21 mouse cellular contexts compared by ENCODE assay signal in the genomic region with DNA sequence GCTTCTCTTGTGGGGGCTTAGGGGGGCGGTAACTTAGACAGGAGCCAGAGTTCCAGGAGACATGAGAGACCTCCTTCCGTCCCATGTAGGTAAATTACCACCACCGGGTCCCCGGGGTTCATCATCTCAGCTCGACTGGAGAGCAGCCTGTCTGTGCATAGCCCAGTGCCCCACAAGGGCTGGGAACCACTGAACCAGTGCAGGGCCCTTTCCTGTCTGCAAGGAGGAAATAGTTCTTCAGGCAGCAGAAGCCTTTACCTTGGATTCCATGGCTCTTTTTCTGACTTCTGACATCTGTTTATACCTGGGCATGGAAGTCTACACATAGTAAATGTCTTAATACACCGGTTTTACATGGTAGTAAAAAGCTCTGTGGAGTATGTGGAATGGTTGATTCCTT. TPM values are rescaled to one million over a fixed set of nuclear protein-coding genes. Genes with fewer than 3 reads are reported as not detected.
A peak's percentile ranks its signal among the peaks of the same experiment; 100 is the strongest.
DNase-seq lines count a peak whose midpoint lies in the region; ATAC-seq lines count a peak whose summit lies in the region.
"Had no signal": no experiment of that assay in that cellular context is flagged by ENCODE, and none has a peak within 500 bp of the region (broad histone marks: within the 10 kb centered on the region; RNA-seq: fewer than 3 reads in every experiment).

No protein-coding gene starts in this region.

- 0 out of 2 replicates have a peak overlapping the region, but pooled peaks have one; percentile 24 for H3K27ac ChIP-seq in kidney, embryonic 15.5 days
- H3K27ac ChIP-seq in intestine, embryonic 15.5 days: no peak overlapping the region
- H3K27ac ChIP-seq: gastrocnemius, adult 2 months; heart, embryonic 10.5 days; heart, embryonic 13.5 days; hindbrain, embryonic 14.5 days; hindbrain, postnatal 0 days had no signal

- no peak for DNase-seq in kidney, adult 18-20 months
- peak; percentile 43 to 58 for DNase-seq in spleen, postnatal 36 days (ENCODE audit: low spot score in 2 of 2)
- DNase-seq in spleen, adult 12 weeks (ENCODE audit: low spot score): no peak
- DNase-seq in B cell, adult 2 months: peak; percentile 49 to 60
- no peak for DNase-seq in adrenal gland, postnatal 4 days (ENCODE audit: low spot score in 2 of 2)
- DNase-seq: adrenal gland, adult 8-10 months; cerebellum, adult 18-20 months; cerebellum, adult 9-10 months; gastrocnemius, adult 2 months; gastrocnemius, postnatal 14 days; heart, adult 18-20 months had no signal

- 36% methylated on average over 6 of the region's 6 CpGs for WGBS in kidney, embryonic 15.5 days
- 78% methylated on average over 6 of the region's 6 CpGs for WGBS in intestine, embryonic 15.5 days

- no peaks in the 10 kb centered on the region for H3K27me3 ChIP-seq in kidney, embryonic 15.5 days
- no peaks in the 10 kb centered on the region for H3K27me3 ChIP-seq in intestine, embryonic 15.5 days (replicated peaks)
- H3K27me3 ChIP-seq: heart, embryonic 13.5 days had no signal

- ATAC-seq in kidney, embryonic 15.5 days (replicated peaks; ENCODE audit: low FRiP score): no peak; the same call in 1 of the 2 replicates
- no peak for ATAC-seq in intestine, embryonic 15.5 days
- ATAC-seq: CD4-positive, CD25-positive, alpha-beta regulatory T cell, adult 4 months; forebrain, embryonic 14.5 days; forebrain, postnatal 0 days; hindbrain, postnatal 0 days; inflammation-experienced regulatory T-cells, adult 6 months had no signal

- peaks cover 21% of the 10 kb centered on the region for H3K4me1 ChIP-seq in kidney, embryonic 15.5 days
- no peaks in the 10 kb centered on the region for H3K4me1 ChIP-seq in intestine, embryonic 15.5 days (replicated peaks)

- no peaks in the 10 kb centered on the region for H3K9me3 ChIP-seq in kidney, embryonic 15.5 days (replicated peaks)
- H3K9me3 ChIP-seq in intestine, embryonic 15.5 days: no peaks in the 10 kb centered on the region
- H3K9me3 ChIP-seq: heart, embryonic 10.5 days; heart, embryonic 13.5 days had no signal

- H3K4me2 ChIP-seq in kidney, embryonic 15.5 days: no peak overlapping the region
- no peak overlapping the region for H3K4me2 ChIP-seq in intestine, embryonic 15.5 days (replicated peaks)
- H3K4me2 ChIP-seq: heart, embryonic 13.5 days; hindbrain, embryonic 14.5 days had no signal

- H3K4me3 ChIP-seq in kidney, embryonic 15.5 days (replicated peaks): no peak overlapping the region
- H3K4me3 ChIP-seq in intestine, embryonic 15.5 days (replicated peaks): no peak overlapping the region
- H3K4me3 ChIP-seq: gastrocnemius, adult 2 months; heart, embryonic 10.5 days; heart, embryonic 13.5 days had no signal

- H3K36me3 ChIP-seq in kidney, embryonic 15.5 days: no peaks in the 10 kb centered on the region
- H3K36me3 ChIP-seq in intestine, embryonic 15.5 days: no peaks in the 10 kb centered on the region
- H3K36me3 ChIP-seq: heart, embryonic 10.5 days; heart, embryonic 13.5 days had no signal

- no peak overlapping the region for H3K9ac ChIP-seq in kidney, embryonic 15.5 days
- no peak overlapping the region for H3K9ac ChIP-seq in intestine, embryonic 15.5 days
- H3K9ac ChIP-seq: forebrain, postnatal 0 days; heart, embryonic 13.5 days; hindbrain, embryonic 14.5 days had no signal

RNA-seq across cellular contexts. Expression of a gene that starts 5.8 kb away (rescaled TPM):
- 75.1 and 84.1 TPM in 2 replicates for polyA plus RNA-seq in kidney, embryonic 15.5 days (2015; fragmentation: Nextera tagmentation; extraction: Ambion mirVana)
- 62.0 and 63.8 TPM in 2 replicates for polyA plus RNA-seq in intestine, embryonic 15.5 days (2015; fragmentation: Nextera tagmentation; extraction: Ambion mirVana)
- total RNA-seq in adrenal gland, postnatal 4 days (2021): 10 to 100 TPM; 50.3 to 53.3 TPM

Comparison
In these comparisons a context has a peak if more than half of its experiments do, and no peak if none do; other contexts are left out.
1. DNase-seq: peak in spleen, postnatal 36 days (2 of 2) and B cell, adult 2 months (2 of 2); none in kidney, adult 18-20 months (single experiment), spleen, adult 12 weeks (single experiment) and adrenal gland, postnatal 4 days (0 of 2).